Mouse (Mus musculus) left cerebral cortex, adult 6 months (tissue): Measurements from ENCODE around the gene St3gal4. TPM values are rescaled to one million over a fixed set of nuclear protein-coding genes. Genes with fewer than 3 reads are reported as not detected.

Experiments
- long read RNA-seq, 2 experiments: library from polyadenylated mRNA; unstranded; transcript quantifications; one replicate each; pipeline ENCODE4 v2.0.0; 2019 to 2020
- polyA plus RNA-seq: library from polyadenylated mRNA; unstranded; fragments of <200 nt; fragmentation: Nextera tagmentation; gene quantifications from 2 replicates; pipeline ENCODE4 v1.2.3, GENCODE M21; 2021

Gene St3gal4
- polyA plus RNA-seq, result 30.8 and 35.2 TPM in 2 replicates
- long read RNA-seq, experiment 1, transcript St3gal4-201 (11 exons, 2,095 nt), result major isoform, 357 of 387 reads
- long read RNA-seq, experiment 1, partial matches to known transcripts, result 11 of 387 reads
- long read RNA-seq, experiment 1, other reads (novel, unspliced or antisense), result 19 of 387 reads
- long read RNA-seq, experiment 2, transcript St3gal4-201 (11 exons, 2,095 nt), result major isoform, 59 of 66 reads
- long read RNA-seq, experiment 2, partial matches to known transcripts, result 4 of 66 reads
- long read RNA-seq, experiment 2, other reads (novel, unspliced or antisense), result 3 of 66 reads

DNA sequence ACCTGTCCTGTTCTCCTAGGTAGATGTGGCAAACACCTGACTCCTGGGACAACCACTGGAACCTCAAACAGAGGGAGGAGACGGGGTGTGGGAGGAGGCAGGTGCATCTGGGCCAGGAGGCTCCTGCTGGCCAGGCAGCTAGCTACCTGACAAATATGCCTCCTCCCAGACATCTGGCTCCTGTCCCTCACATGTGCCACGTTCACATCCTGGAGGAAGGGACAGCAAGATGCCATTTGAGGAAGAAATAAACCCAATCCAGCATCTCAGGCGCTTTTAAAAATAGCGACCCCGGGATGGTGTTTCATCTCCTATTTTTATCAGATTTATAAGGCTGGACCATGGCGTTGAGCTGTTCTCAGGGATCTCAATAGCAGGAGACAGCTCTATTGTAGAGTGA lies at the start of gene St3gal4:
Gene St3gal4 (minus strand): TSS at position 101 of the 400 bp plus-strand sequence.

Other genes starting within 250 kb of the St3gal4 start
- gene Dcps, start 56.8 kb upstream of the St3gal4 start, polyA plus RNA-seq, result 22.0 and 26.6 TPM in 2 replicates
- 81.9 and 95.1 TPM in 2 replicates for gene Srpr, start 80.9 kb upstream of the St3gal4 start, polyA plus RNA-seq
- gene Tirap, start 81.0 kb upstream of the St3gal4 start, polyA plus RNA-seq, result 1.4 and 1.6 TPM in 2 replicates
- gene Foxred1, start 91.8 kb upstream of the St3gal4 start, polyA plus RNA-seq, result 14.9 and 18.7 TPM in 2 replicates
- gene Fam118b, start 148.5 kb upstream of the St3gal4 start, polyA plus RNA-seq, result 15.2 and 15.4 TPM in 2 replicates
- gene Rpusd4, start 148.6 kb upstream of the St3gal4 start, polyA plus RNA-seq, result 9.2 and 9.8 TPM in 2 replicates